Mouse (Mus musculus) testis, adult 2 months (tissue): ENCODE data around the gene Capsl. TPM values are rescaled to one million over a fixed set of nuclear protein-coding genes. Genes with fewer than 3 reads are reported as not detected.

Source experiments
- H3K27ac ChIP-seq: fragments of 200-500 bp; 2 replicates; pipeline ENCODE4 v1.5.1; 2012; ENCODE audit warnings: low read depth, low read length; ENCODE audit not compliant: control insufficient read depth, insufficient read depth
- H3K27me3 ChIP-seq: fragments of 200-500 bp; 2 replicates; pipeline ENCODE4 v1.6.1; 2012; ENCODE audit warnings: mild to moderate bottlenecking, low read length, moderate library complexity; ENCODE audit not compliant: control insufficient read depth, insufficient read depth
- H3K36me3 ChIP-seq: fragments of 200-500 bp; 2 replicates; pipeline ENCODE4 v1.6.1; 2012; ENCODE audit warnings: mild to moderate bottlenecking, low read length; ENCODE audit not compliant: control insufficient read depth, insufficient read depth
- H3K4me1 ChIP-seq: fragments of 200-500 bp; 2 replicates; pipeline ENCODE4 v1.6.1; 2012; ENCODE audit warnings: low read length; ENCODE audit not compliant: control insufficient read depth, insufficient read depth
- H3K4me3 ChIP-seq: fragments of 200-500 bp; 2 replicates; pipeline ENCODE4 v1.5.1; 2012; ENCODE audit warnings: low read depth, mild to moderate bottlenecking, low read length, moderate library complexity, mixed read lengths; ENCODE audit not compliant: control insufficient read depth
- CTCF ChIP-seq: fragments of 200-500 bp; IDR thresholded peaks from 2 replicates; pipeline ENCODE4 v1.5.1; 2012; ENCODE audit warnings: low read depth, mild to moderate bottlenecking, inconsistent platforms, low read length, moderate library complexity; ENCODE audit not compliant: control insufficient read depth, insufficient read depth, insufficient replicate concordance
- POLR2A ChIP-seq: fragments of 200-500 bp; IDR thresholded peaks from 2 replicates; pipeline ENCODE4 v1.6.1; 2012; ENCODE audit warnings: low read depth, mild to moderate bottlenecking, inconsistent platforms, low read length, moderate library complexity; ENCODE audit not compliant: control insufficient read depth
- polyA plus RNA-seq: library from polyadenylated mRNA; depleted of rRNA; stranded (reverse); fragments of >200 nt; gene quantifications from 2 replicates; pipeline ENCODE4 v1.2.3, GENCODE M21; 2012; rRNA removed

Gene Capsl
- polyA plus RNA-seq, 1 experiment: 11.5 TPM

- TF ChIP-seq CTCF (no peak), POLR2A (no peak)
- Histone ChIP-seq H3K4me1 (no peaks in the 10 kb centered on the region), H3K4me3 (no peak overlapping the region), H3K36me3 (no peaks in the 10 kb centered on the region), H3K27me3 (no peaks in the 10 kb centered on the region), H3K27ac (no peak overlapping the region)
Observed at GRCm38 (mm10) chr15:9489417-9490118, 53.7 kb downstream of the Capsl start.

GRCm38 (mm10) chr15:9492077-9492476, 56.2 kb downstream of the Capsl start:
- no peaks in the 10 kb centered on the region for H3K27me3 ChIP-seq
- no peak for TF ChIP-seq CTCF
- TF ChIP-seq POLR2A: no peak

More at GRCm38 (mm10) chr15:9492077-9492476, 56.2 kb downstream of the Capsl start:
- Histone ChIP-seq H3K4me1 (no peaks in the 10 kb centered on the region), H3K27ac (no peak overlapping the region), H3K36me3 (no peaks in the 10 kb centered on the region), H3K4me3 (no peak overlapping the region)

Other genes with a start within 250 kb of the Capsl start
- 0.05 and 0.13 TPM in 2 replicates for gene Ugt3a1, start 159.1 kb upstream of the Capsl start, polyA plus RNA-seq
- gene Ugt3a2, start 100.5 kb upstream of the Capsl start, polyA plus RNA-seq: 0.13 and 0.20 TPM in 2 replicates
- gene Il7r, start 94.1 kb downstream of the Capsl start, polyA plus RNA-seq: 0.04 and 0.06 TPM in 2 replicates